Mouse (Mus musculus): ENCODE results near the gene Cacna1d.
A peak's percentile ranks its signal among the peaks of the same experiment; 100 is the strongest.

Cacna1d gene

DNA sequence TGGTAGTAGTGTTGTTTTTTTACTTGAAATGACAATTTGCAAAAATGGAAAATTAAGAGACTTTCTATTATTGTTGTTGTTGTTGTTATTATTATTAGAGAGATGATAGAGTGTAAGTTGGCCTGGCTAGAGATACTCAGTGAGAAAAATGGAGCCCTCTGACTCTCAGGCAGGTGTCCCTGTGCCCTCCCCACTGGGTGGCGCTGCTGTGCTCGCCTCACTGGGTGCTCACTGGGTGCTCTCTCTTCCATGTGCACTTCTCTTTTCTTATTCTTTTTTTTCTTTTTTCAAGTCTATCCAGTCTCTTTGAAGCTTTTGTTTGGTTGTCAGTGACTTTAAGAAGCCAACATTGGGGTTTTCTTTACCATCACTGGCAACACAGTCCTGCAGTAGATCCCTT lies 463.9 kb downstream of the Cacna1d start:
- DNase-seq (ENCODE audit: low spot score in 2 of 2): no peak

GRCm38 (mm10) chr14:30024387-30024786 lies 466.9 kb downstream of the Cacna1d start:
- DNase-seq (ENCODE audit: low spot score in 2 of 2): no peak

DNA sequence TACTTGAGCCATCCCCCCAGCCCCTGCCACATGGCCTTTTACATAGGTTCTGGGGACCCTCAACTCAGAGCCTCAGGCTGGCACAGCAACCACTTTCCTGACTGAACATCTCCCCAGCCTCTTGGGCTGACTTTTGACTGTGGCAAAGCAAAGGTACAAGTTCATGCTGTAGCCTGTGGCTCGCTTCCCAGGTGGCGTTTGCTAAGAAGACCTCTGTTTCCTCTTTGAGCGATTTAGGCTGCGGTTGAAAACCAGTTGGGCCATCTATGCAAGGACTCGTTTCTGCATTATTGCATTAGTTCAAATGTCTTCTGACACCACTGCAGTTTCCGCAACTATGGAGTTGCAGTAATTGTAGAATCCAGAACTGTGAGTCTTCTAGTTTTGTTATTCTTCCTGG lies 468.8 kb downstream of the Cacna1d start:
- no peak for DNase-seq (ENCODE audit: low spot score in 2 of 2)

GRCm38 (mm10) chr14:30019792-30020575 lies 471.3 kb downstream of the Cacna1d start:
- no peak for DNase-seq (ENCODE audit: low spot score in 2 of 2)

DNA sequence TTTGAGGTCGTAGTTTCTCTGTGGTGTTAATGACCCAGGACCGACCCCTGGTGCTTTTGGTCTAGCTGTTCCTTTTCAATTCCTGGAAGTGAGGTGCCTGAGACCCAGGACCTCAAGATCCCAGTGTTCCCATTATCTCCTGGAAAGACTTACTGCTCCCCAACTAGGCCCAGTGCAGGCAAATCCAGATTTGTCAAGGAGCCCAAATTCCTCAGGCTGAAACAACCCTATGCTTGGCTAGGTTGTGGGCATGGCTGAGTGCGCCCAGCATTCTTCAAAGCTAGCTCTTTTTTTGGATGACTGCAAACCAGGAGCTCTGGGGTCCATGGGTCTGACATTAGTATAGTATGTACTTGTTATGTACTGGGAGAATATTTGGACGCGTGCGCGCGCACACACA lies 471.9 kb downstream of the Cacna1d start:
- no peak for DNase-seq (ENCODE audit: low spot score in 2 of 2)

DNA sequence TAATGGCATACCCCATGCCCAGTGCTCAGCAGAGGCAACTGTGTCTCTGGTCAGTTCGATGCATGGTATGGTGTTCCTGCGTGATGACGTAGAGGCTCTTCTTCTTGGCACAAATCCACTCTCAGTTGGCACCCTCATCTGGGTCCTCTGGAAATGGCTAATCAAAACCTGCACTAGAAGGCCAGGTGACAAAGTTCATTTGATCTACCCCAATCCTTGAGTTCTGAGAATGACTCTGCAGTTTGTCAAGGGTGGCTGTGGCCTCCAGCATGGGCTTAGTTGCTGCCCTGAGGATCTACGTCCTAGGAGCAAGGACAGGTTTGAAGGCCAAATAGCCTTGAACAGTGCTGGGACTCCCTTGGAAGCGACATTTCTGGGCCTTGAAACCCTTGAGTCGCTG lies 472.4 kb downstream of the Cacna1d start:
- no peak for DNase-seq (ENCODE audit: low spot score in 2 of 2)

GRCm38 (mm10) chr14:30018463-30018801 lies 472.8 kb downstream of the Cacna1d start:
- no peak for DNase-seq (ENCODE audit: low spot score in 2 of 2)

GRCm38 (mm10) chr14:30017794-30018462 lies 473.3 kb downstream of the Cacna1d start:
- DNase-seq (ENCODE audit: low spot score in 2 of 2): no peak

GRCm38 (mm10) chr14:30016666-30017065 lies 474.6 kb downstream of the Cacna1d start:
- DNase-seq (ENCODE audit: low spot score in 2 of 2): no peak

DNA sequence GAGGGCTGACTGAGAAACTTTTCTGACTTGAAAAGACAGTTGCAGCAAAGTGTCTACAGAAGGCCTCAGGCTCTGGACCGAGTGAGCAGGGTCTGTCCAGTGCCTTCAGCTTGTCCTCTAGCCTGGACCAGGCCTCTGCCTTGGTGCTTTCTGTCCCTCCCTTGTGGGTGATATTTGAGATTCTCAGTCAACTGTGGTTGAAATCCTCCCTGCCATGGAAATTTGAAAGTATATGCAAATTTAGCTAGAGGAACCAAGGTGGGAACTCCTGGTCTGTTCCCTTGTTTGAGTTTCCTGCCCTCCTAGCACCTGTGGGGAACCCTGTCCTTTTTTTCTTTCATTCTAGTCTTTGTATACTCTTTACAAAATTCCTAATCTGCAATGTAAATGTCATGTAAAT lies 476.2 kb downstream of the Cacna1d start:
- no peak for DNase-seq (ENCODE audit: low spot score in 2 of 2)

- no peak for DNase-seq (ENCODE audit: low spot score in 2 of 2)
These were observed 476.8 kb downstream of the Cacna1d start for GRCm38 (mm10) chr14:30014487-30014886.

GRCm38 (mm10) chr14:30011886-30012560 lies 479.2 kb downstream of the Cacna1d start:
- DNase-seq (ENCODE audit: low spot score in 2 of 2): no peak

DNA sequence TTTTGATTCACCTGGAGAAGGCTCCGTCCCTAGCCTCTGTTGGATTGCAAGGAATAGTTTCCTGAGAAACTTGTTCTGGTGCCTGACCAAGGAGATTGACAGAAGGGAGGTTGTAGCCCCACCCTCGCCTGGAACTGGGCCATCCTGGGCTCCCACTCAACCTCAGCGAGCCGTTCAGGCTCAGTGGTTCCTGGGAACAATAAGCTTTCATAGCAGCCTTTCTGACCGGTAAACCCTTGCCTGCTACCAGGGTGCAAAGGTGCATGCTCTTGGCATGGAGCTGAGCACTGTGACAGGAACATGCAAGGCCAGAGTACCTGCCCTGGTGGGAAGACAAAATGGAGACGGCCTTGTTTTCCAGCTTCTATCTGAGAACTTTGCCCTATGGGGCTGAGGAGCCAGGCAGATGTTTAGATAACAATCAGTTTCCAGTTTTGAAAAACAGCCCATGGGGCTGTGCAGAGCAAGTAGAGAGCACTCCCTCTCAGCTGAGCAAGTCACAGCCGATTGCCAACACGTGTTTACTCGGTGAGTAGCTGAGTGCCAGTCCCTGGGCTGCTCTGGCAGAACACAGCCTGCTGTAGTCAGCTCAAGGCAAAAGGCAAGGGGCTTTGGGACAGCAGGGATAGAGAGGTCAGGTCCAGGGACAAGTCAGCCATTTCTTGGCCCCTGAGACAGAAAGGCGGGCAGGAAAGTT lies 481.2 kb downstream of the Cacna1d start:
- peak in 1 of 2 experiments; percentile 31 for DNase-seq (ENCODE audit: low spot score in 2 of 2)

GRCm38 (mm10) chr14:30008733-30009575 lies 482.3 kb downstream of the Cacna1d start, which contains the start of the genes Il17rb and Chdh:
TSS of gene Il17rb (minus strand) at chr14:30008896.
TSS of gene Chdh (plus strand) at chr14:30009023.
- DNase-seq (ENCODE audit: low spot score in 2 of 2): no peak

GRCm38 (mm10) chr14:29999475-29999811 lies 491.8 kb downstream of the Cacna1d start:
- DNase-seq (ENCODE audit: low spot score in 2 of 2): no peak

- no peak for DNase-seq (ENCODE audit: low spot score in 2 of 2)
These were observed 492.3 kb downstream of the Cacna1d start for GRCm38 (mm10) chr14:29998747-29999474.

DNA sequence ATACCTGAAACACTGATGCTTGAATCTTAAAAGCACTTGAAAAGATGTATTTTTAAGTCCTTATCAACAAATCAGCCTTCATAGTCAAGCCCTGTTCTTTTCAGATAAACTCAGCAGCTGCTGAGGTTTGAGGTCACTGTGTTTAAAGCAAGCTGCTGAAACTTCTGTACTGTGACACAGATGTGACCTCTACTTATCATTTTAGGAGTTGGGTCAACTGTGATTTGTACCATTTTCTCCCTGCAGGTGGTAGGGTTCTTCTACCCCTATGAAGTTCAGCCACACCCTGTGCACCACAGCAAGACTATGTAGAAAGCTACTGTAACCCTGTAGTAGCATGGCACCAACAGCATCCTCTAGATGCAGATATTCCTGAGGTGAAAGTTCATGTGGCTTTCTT lies 493.9 kb downstream of the Cacna1d start:
- DNase-seq (ENCODE audit: low spot score in 2 of 2): no peak

GRCm38 (mm10) chr14:29996000-29996751 lies 495.1 kb downstream of the Cacna1d start:
- DNase-seq (ENCODE audit: low spot score in 2 of 2): no peak

DNA sequence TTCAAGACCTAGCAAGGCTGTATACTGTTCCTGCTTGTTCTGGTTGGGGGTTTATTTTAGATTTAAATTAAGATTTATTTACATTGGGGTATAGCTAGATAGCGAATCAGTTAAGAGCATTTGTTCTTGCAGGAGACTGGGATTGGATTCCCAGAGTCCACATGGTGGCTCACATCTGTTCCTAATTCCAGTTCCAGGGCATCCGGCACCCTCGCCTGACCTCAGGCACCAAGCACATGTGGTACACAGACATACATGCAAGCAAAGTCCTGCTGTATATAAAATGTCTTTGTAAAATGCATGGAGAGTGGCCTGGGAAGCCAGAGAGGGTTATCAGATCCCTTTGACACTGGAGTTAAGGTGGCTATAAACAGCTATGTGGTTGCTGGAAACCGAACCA lies 496.3 kb downstream of the Cacna1d start:
- no peak for DNase-seq (ENCODE audit: low spot score in 2 of 2)

All from frontal cortex, postnatal 14 days (tissue).